Mouse (Mus musculus): ENCODE measurements around the gene Dido1.

DNA sequence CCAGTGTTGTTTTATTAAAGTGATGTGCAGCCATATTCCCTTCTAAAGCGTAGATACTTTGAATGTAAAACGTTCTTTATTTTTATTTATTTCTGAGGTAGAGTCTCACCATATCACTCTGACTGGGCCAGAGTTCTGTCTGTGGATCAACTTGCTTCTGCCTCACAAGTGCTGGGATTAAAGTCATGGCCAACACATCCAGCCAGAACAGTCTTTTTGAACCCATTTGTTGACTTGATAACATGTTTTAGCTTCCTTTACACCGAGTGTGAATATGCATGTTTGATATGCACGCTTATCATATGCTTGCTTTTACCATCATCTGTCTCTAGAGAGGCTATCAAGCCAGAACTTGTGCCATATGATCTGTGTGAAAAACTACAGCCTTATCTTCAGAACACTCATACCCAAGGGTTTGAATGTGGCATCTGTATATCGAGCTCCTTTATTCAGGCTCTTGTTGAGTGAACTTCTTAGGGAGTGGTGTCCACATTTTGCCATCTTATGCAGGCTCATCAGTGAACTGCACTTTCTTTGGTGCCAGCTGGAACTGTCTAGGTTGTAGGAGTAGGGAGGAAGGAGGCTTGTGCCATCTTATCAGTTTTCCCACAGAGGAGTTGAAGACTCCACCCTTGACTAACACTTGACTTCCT lies 2.4 kb upstream of the Dido1 start:
- TF ChIP-seq CTCF (conservative IDR thresholded peaks at IDR 0.05; ENCODE audit: low read length) (no peak), NANOG (IDR thresholded peaks at IDR 0.05; ENCODE audit: borderline replicate concordance, low read length) (no peak)
